In the genomic region with DNA sequence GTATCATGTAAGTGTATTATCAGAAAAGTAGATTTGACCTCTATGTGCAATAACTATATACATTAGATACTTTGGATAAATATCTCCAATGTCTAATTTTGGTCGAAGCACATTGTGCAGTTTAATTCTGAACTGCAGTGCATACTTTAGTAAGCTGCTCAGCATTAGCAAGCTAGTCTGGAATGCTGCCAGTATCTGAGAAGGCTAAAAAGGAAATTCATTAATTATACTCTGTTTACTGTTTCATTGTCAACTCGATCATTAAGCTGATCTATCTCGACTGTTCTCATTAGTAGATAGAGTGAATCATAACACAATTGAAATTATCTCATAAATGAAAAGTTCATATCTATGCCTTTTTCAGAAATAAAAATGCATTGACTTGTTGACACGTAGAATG, we compare ENCODE assay signal across 23 mouse cellular contexts. TPM values are rescaled to one million over a fixed set of nuclear protein-coding genes. Genes with fewer than 3 reads are reported as not detected.
DNase-seq lines count a peak whose midpoint lies in the region; ATAC-seq and TF ChIP-seq lines count a peak whose summit lies in the region.
"Had no signal": no experiment of that assay in that cellular context is flagged by ENCODE, and none has a peak within 500 bp of the region (broad histone marks: within the 10 kb centered on the region; RNA-seq: fewer than 3 reads in every experiment).

No protein-coding gene starts in this region.

- no peak overlapping the region for H3K27ac ChIP-seq in midbrain, postnatal 0 days (ENCODE audit: low read depth, low read length)
- no peak overlapping the region for H3K27ac ChIP-seq in midbrain, embryonic 16.5 days (ENCODE audit: low read length)
- no peak overlapping the region for H3K27ac ChIP-seq in forebrain, embryonic 16.5 days (ENCODE audit: low read length)
- H3K27ac ChIP-seq: hindbrain, embryonic 15.5 days; limb, embryonic 15.5 days; midbrain, embryonic 15.5 days had no signal

- no peaks in the 10 kb centered on the region for H3K4me1 ChIP-seq in midbrain, postnatal 0 days (ENCODE audit: insufficient read depth, low read length)
- H3K4me1 ChIP-seq in midbrain, embryonic 16.5 days (ENCODE audit: control insufficient read depth, insufficient read depth, low read length): no peaks in the 10 kb centered on the region
- H3K4me1 ChIP-seq in forebrain, embryonic 16.5 days (replicated peaks; ENCODE audit: control insufficient read depth, insufficient read depth, low read length): no peaks in the 10 kb centered on the region
- H3K4me1 ChIP-seq: hindbrain, embryonic 15.5 days; limb, embryonic 15.5 days; midbrain, embryonic 15.5 days had no signal

- no peaks in the 10 kb centered on the region for H3K36me3 ChIP-seq in midbrain, postnatal 0 days (ENCODE audit: insufficient read depth, low read length)
- H3K36me3 ChIP-seq in midbrain, embryonic 16.5 days (ENCODE audit: control insufficient read depth, insufficient read depth, low read length): no peaks in the 10 kb centered on the region
- no peaks in the 10 kb centered on the region for H3K36me3 ChIP-seq in forebrain, embryonic 16.5 days (ENCODE audit: control insufficient read depth, insufficient read depth)
- H3K36me3 ChIP-seq: hindbrain, embryonic 15.5 days; limb, embryonic 15.5 days; midbrain, embryonic 15.5 days had no signal

- 66% methylated on average over 4 of the region's 4 CpGs for WGBS in midbrain, postnatal 0 days
- 71% methylated on average over 4 of the region's 4 CpGs for WGBS in midbrain, embryonic 16.5 days
- 17% methylated on average over 4 of the region's 4 CpGs for WGBS in forebrain, embryonic 16.5 days

- ATAC-seq in midbrain, postnatal 0 days (ENCODE audit: low FRiP score): no peak
- ATAC-seq in midbrain, embryonic 16.5 days: no peak
- peak; percentile 43; the same call in 1 of the 2 replicates for ATAC-seq in forebrain, embryonic 16.5 days
- ATAC-seq: intestine, postnatal 0 days; midbrain, embryonic 15.5 days had no signal

- DNase-seq in kidney, postnatal 10 days: peak; percentile 11
- no peak for DNase-seq in kidney, adult 18-20 months
- DNase-seq in midbrain, postnatal 0 days (ENCODE audit: low spot score): peak; percentile 54
- no peak for DNase-seq in adrenal gland, adult 8-10 months
- no peak for DNase-seq in gastrocnemius, postnatal 10 days
- DNase-seq: adrenal gland, postnatal 10 days; cerebellum, adult 11-12 months; cerebellum, postnatal 14 days; embryo, embryonic 11 days; heart, postnatal 14 days; kidney, postnatal 36 days; lung, postnatal 10 days; thymus, postnatal 25 days had no signal

- no peak overlapping the region for H3K4me2 ChIP-seq in midbrain, postnatal 0 days (ENCODE audit: low read depth, low read length, poor library complexity, severe bottlenecking)
- no peak overlapping the region for H3K4me2 ChIP-seq in midbrain, embryonic 16.5 days (ENCODE audit: low read length)
- H3K4me2 ChIP-seq in forebrain, embryonic 16.5 days (ENCODE audit: low read length): no peak overlapping the region
- H3K4me2 ChIP-seq: heart, embryonic 11.5 days; hindbrain, embryonic 15.5 days; limb, embryonic 15.5 days; midbrain, embryonic 15.5 days had no signal

- no peaks in the 10 kb centered on the region for H3K9me3 ChIP-seq in midbrain, postnatal 0 days (ENCODE audit: low read length)
- H3K9me3 ChIP-seq in midbrain, embryonic 16.5 days (replicated peaks; ENCODE audit: control insufficient read depth, low read length, poor library complexity, severe bottlenecking): no peaks in the 10 kb centered on the region
- H3K9me3 ChIP-seq in forebrain, embryonic 16.5 days (ENCODE audit: control insufficient read depth, low read length): no peaks in the 10 kb centered on the region
- H3K9me3 ChIP-seq: hindbrain, embryonic 15.5 days; limb, embryonic 15.5 days; midbrain, embryonic 15.5 days had no signal

- no peak for TF ChIP-seq CTCF in midbrain, postnatal 0 days (IDR thresholded peaks at IDR 0.05)

- H3K4me3 ChIP-seq in midbrain, postnatal 0 days (ENCODE audit: low read depth, low read length): no peak overlapping the region
- H3K4me3 ChIP-seq in midbrain, embryonic 16.5 days (ENCODE audit: low read depth, low read length): no peak overlapping the region
- H3K4me3 ChIP-seq in forebrain, embryonic 16.5 days (replicated peaks; ENCODE audit: low read length): no peak overlapping the region
- H3K4me3 ChIP-seq: hindbrain, embryonic 15.5 days; limb, embryonic 15.5 days; midbrain, embryonic 15.5 days had no signal

- no peaks in the 10 kb centered on the region for H3K27me3 ChIP-seq in midbrain, postnatal 0 days (ENCODE audit: insufficient read depth, low read length)
- H3K27me3 ChIP-seq in midbrain, embryonic 16.5 days (ENCODE audit: control insufficient read depth, insufficient read depth, low read depth, low read length): no peaks in the 10 kb centered on the region
- H3K27me3 ChIP-seq in forebrain, embryonic 16.5 days (replicated peaks; ENCODE audit: control insufficient read depth, insufficient read depth, low read length): no peaks in the 10 kb centered on the region
- H3K27me3 ChIP-seq: hindbrain, embryonic 15.5 days; limb, embryonic 15.5 days; midbrain, embryonic 15.5 days had no signal

- H3K9ac ChIP-seq in midbrain, postnatal 0 days (replicated peaks; ENCODE audit: low read length, poor library complexity, severe bottlenecking): no peak overlapping the region
- H3K9ac ChIP-seq in midbrain, embryonic 16.5 days (ENCODE audit: low read depth, low read length): no peak overlapping the region
- H3K9ac ChIP-seq in forebrain, embryonic 16.5 days (replicated peaks; ENCODE audit: low read depth, low read length): no peak overlapping the region
- H3K9ac ChIP-seq: hindbrain, embryonic 15.5 days; limb, embryonic 15.5 days; midbrain, embryonic 15.5 days had no signal

RNA-seq across cellular contexts. Expression of gene Zfp804a, which starts 27.7 kb away (rescaled TPM):
- total RNA-seq in midbrain, postnatal 0 days (2014; rRNA removed): 13.1 and 15.2 TPM in 2 replicates
- polyA plus RNA-seq in midbrain, postnatal 0 days (2015; fragmentation: Nextera tagmentation; extraction: Ambion mirVana): 10.1 and 13.0 TPM in 2 replicates
- 7.9 and 9.0 TPM in 2 replicates for polyA plus RNA-seq in midbrain, embryonic 16.5 days (2015; fragmentation: Nextera tagmentation; extraction: Ambion mirVana)
- 7.3 and 8.4 TPM in 2 replicates for polyA plus RNA-seq in forebrain, embryonic 16.5 days (2015; fragmentation: Nextera tagmentation; extraction: Ambion mirVana)
- total RNA-seq in adrenal gland, adult 8-10 months (2022): under 1 TPM; 0.40 to 0.59 (median 0.57) TPM
- total RNA-seq in gastrocnemius, postnatal 10 days (2021): not detected
- total RNA-seq: gastrocnemius, adult 18-20 months; heart, postnatal 14 days; megakaryocyte, adult 5-6 weeks had no signal
- polyA plus RNA-seq: gonadal fat pad, adult 2 months had no signal

Comparison
In these comparisons a context has a peak if more than half of its experiments do, and no peak if none do; other contexts are left out.
1. DNase-seq: peak in kidney, postnatal 10 days (single experiment) and midbrain, postnatal 0 days (single experiment); none in kidney, adult 18-20 months (single experiment), adrenal gland, adult 8-10 months (single experiment) and gastrocnemius, postnatal 10 days (single experiment).